Mouse (Mus musculus): Measurements from ENCODE around the gene Cdkl1.

The Cdkl1 gene

DNA sequence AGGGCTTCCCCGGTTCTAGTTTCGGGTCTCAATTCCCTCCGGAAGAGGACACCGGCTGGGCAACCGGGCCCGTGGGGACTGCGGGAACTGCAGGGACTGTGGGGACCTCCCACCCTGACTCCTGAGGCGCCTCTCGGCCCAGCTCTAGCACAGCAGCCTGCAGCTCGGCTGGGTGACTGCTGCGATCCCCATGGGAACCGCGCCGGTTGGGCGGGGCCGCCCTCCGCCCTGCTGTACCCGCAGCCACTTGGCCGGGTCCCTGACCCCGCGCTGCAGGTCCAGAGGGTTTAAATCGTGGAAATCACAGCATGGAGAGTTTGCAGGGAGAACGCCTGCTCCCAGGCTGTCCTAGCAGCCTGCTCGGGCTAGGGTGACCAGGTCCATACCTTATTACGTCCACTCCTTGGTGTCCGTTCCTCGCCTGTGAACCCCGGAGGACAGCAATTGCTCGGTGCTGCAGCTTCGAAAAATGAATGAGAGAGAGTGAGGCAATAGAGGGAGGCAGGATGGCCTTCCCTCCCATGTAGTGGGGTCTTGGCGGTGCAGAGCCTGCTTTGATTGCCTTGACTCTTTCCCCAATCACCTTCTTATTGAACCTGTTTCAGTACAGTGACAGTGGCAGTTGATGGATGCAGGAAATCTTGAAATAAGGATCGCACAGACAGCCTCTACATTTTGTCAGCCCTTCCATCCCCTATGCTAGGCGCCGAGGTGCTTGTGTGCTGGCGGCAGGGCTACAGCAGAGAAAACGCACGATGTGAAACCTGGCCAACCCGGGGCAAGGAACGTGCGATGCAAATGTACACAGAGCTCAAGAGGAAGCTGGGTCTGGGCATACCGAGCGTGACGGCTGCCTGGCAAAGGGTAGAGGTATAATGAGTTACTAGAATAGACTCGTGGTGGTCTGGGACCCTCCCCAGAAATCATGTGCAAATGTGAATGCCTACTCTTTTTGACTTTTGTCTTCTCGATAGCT is at the start of gene Cdkl1:
TSS of gene Cdkl1 (minus strand) at position 738 of the 976 bp plus-strand sequence.
- in situ Hi-C loops (cut with MboI; ENCODE audit: low sequenced_read_pairs), result no loop called here

DNA sequence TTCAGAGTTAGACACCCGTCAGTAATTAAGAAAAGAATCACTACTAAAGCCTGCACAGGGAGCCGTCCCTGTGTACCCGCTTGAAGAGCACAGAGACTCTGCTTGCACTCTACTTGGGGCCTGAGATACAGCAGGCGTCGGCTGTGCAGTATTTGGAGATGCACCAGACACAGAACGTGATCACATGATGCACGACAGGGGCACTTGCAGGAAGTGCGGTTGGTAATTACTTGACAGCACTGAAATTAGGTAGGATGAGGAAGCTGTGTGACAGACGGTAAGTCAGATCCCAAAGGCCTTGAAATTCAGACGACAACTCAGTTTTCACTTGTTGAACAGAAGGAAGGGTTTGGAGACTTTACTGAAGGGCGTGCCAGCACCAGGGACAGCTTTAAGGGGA is 47.3 kb upstream of the Cdkl1 start:
- in situ Hi-C loops (cut with MboI; ENCODE audit: low sequenced_read_pairs), result no loop called here

DNA sequence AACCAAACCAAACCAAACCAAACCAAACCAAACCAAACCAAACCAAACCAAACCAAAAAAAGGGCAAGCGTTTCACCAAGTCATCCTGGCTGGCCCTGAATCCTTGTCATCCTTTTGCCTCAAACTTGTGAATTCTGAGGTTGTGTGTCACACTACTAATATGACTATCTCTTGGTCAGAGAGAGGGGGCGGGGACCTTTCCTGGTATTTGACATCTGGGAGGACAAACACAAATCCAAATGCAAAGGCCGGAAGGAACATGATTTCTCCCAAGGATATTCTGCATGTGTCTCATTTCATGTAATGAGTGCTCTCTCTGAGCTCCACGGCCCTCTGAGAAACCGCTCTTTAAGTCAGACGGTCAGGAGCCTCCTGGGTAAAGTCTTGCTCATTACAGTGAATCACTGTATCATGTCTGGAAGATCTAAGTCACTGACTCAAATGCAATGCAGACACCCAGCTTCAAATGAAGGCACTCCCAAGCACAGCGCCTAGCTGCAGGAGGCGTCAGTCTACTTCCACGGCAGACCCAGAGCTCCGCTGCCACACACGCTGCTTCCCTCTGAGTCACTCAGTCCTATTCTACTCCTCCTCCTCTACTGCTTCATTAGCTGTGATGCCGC is 43.0 kb upstream of the Cdkl1 start:
- in situ Hi-C loops (cut with MboI; ENCODE audit: low sequenced_read_pairs), result no loop called here

DNA sequence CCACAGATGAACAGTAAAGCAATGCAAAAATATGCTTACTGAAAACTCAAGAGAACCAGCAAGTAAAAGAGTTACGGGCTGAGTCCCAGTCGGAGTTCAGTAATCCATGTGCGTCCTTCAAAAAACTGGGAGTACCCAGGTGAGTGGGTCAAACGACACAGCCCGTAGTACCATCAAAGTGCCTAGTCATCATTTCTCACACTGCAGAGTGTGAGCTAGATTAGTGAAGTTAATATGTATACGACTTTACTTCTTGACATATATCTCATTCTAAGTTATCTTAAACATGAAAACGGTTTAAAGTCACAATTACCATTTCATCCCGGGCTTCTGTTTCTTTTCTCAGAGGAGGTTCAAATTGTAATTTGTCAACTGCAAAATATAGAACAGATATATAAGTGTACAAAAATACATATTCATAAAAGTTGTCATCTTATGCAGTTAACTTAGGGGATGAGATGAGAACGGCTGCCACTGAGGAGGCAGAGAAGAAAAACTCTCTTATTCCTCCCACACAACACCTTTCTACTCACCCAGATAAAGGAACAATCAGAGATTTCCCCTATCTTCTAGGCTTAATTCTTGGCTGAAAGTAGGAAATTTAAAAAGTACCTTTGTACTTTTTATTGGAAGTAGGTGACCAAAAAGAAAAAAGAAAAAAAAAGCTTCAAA is 40.3 kb upstream of the Cdkl1 start:
- in situ Hi-C loops (cut with MboI; ENCODE audit: low sequenced_read_pairs), result no loop called here

DNA sequence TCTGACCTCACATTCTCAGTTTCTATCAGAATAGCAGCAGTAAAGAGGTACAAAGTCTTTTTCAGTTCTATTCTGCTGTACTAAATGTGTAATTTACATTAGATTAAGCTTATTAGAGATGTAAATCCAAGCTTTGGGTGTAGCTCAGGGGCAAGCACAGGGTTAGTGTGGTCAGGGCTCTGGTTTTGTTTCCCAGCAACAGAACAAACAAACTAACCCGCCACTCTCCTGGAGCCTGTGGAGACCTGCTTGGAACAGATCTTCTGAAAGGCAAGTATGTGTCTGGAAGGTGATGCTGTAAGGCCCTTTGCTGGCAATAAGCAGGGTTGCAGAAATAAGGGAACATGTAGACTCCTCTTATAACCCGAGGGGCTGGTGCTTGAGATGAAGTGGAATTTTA is 37.1 kb upstream of the Cdkl1 start:
- in situ Hi-C loops (cut with MboI; ENCODE audit: low sequenced_read_pairs), result no loop called here

DNA sequence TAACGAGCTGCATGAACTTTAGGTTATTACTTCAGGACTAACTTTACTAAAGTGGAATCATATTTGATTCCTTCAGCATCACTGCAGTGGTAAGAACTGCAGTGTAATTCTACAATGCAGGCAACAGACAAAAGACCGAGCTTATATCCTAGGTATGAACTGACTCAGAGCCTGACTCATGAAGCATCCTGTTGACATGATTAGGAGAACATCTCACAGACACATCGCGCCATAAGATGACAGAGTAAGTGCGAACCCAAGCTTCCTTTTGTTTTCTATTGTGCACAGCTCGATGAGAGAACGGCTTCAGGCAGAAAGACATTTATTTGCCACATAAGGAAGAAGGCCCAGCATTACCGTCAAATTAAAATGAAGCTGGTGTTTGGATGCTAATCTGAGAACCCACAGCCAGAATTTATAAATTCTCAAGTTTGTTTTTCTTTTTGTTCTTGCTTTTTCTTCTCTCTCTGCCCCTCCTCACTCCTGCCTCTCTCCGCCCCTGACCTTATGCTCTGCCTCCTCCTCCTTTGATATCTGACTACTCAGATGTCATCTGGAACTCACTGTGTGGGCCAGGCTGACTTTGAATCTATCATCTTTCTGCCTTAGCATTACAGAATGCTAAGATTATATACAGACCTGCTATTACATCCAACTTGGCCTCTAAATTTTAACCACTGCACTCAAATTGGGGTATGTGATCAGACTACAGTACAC is 34.0 kb upstream of the Cdkl1 start:
- in situ Hi-C loops (cut with MboI; ENCODE audit: low sequenced_read_pairs), result no loop called here

DNA sequence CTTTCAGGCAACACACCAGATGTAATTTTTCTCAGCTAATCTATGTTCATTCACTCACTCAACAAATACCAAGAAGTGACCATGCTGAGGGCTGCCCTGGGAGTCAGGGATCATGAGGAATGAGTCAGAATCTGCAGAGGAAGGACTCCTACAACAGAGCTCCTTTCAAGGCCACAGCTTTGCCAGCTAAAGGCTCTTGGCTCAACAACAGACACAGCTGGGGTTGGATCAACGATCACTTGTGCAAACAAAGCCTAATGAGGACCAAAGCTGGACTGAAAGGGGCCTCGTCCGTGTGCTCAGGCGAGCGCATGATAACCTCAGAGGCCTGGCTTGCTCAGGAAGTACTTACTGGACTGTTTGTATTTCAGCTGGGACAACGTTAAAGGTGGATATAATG is 23.2 kb upstream of the Cdkl1 start:
- in situ Hi-C loops (cut with MboI; ENCODE audit: low sequenced_read_pairs), result no loop called here

DNA sequence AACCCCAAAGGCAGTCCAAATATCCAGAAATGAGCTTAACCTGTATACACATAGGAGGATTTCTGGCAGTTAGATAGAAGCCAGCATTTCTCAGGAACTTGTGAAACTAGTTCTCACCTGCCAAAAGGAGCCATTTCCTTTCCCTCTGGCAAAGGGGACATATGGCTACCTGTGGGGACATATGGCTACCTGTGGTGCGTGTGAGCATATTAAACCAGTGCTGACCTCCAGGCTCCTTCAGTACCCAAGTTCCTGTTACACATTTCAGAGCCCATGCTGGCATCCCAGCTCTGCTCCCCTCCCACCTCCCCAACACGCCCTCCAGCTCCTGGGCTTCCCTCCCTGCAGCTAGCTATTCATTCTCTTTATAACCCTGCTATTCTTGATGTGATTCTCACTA is 22.5 kb upstream of the Cdkl1 start:
- in situ Hi-C loops (cut with MboI; ENCODE audit: low sequenced_read_pairs), result no loop called here

DNA sequence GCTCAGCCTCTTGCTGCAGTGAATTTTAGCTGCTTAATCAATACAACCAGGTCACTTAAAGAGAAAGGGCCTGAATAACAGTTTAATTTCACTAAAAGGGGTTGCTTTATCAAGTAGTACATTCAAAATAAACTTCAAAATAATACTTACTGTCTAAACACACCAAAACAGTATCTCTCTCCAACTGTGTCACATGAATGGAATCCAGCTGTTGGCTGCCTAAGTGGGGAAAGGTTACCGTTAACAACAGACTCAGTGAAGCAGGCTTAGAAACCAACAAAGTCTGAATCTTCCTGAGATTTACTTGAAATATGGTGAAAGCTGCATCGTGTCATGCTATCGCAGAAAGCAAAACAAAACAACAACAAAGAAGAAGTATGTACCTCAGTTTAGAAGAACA is 21.9 kb upstream of the Cdkl1 start:
- in situ Hi-C loops (cut with MboI; ENCODE audit: low sequenced_read_pairs), result no loop called here

DNA sequence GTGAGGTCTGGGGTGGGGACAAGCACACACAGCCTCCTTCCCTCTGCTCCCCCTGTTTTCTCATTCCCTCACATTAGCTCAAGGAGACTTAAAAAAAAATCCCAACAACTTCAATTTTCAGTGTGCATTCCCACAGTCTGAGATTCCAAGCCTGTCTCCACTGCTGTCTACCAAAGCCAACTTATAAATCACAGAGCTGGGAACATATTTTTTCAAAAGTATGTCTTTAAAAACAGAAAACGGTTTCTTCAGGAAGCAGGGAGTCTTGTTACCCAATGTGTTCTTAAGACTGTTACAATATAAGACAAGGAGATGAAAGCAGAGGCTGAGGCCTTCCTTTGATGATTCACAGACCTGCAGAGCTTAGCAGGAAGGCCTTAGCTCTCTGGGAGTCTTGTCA is 20.9 kb upstream of the Cdkl1 start:
- in situ Hi-C loops (cut with MboI; ENCODE audit: low sequenced_read_pairs), result no loop called here

DNA sequence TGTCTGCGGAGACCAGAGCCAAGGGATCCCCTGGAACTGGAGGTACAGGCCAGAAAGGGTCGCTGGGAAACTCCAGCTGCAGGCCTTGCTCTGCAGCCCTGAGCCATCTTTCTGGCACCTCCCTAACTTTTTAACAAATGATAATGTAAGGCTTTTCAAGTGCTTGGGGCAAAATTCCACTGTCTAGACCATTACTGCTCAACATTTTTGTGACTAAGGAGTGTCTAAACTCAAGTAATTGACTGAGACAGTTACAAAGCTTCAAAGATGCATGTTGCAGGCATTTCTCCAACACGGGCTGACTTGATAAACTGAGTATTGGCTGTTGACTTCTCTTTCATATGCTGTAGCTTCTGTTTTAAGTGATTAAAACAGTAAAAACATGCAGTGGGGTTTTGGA is 18.4 kb upstream of the Cdkl1 start:
- in situ Hi-C loops (cut with MboI; ENCODE audit: low sequenced_read_pairs), result no loop called here

DNA sequence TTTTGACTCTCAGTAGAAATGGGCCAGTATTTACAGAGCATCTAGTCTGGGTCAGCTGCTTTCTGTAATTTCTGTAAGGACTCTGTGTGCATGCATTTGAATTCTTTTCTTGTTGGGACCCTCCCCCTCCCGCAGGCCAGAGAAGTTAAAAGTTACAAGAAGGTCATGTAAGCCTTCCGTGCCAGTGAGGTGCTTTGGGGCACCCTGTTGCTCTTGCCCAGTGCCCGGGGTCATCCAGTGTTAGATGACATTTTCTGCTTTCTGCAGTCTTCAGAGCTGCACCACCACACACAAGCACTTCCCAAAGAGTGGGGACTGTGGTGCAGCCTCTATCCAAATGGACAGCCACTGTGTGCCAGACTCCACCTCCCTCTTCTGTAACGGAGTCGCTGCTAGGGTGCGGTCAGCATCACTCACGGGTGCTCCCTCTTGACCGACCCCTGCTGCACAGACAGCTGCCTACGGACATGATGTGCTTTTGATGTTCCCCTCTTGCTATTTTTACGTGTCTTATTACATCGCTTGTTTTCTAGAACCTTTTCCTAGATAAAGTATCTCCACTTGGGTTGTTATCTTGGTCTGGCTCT is 16.4 kb upstream of the Cdkl1 start:
- in situ Hi-C loops (cut with MboI; ENCODE audit: low sequenced_read_pairs), result no loop called here

DNA sequence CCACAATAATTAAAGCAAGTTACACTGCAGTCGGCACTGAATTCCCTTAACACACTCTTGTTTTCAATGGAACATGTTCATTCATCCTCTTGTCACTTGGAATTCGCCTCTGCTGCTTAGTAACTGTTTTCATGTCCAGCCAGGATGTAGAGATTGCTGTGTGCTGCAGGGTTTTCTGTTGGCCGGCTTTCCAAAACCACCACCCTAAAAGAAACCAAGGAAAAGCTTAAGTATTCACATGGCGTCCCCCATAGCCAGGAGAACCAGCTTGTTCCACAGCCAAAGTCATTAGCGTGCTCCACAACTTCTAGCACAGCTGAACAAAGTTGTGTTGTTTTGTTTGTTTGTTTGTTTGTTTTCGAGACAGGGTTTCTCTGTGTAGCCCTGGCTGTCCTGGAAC is 14.1 kb upstream of the Cdkl1 start:
- in situ Hi-C loops (cut with MboI; ENCODE audit: low sequenced_read_pairs), result no loop called here

DNA sequence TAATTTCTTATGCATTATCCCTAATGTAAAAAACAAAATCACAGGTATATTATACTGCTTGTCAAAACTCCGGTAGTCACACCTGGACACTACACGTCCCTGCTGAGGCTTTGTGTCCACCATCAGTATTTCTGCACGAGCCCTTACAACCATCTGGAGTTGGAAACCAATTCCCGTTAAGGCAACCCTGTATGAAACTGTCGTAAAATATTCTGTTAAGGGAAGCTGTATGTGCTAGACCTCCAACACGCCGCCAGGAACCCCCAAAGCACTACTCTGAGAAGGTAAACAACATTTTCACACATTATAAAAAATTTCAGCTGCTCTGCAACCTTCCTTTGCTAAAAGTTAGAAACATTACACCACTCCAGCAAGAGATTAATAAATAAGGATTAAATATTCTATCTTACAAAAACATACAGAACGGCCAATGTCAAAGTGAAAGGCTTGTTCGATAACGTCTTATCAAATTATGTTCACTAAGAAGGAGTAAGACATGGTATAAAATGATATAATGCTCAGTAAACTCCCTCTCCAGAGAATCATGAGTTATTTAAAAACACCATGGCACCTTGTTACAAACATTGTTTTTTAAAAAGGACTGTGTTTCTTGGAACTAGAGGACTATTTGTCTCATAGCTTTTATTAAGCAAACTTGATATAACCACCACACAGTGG is 13.5 kb upstream of the Cdkl1 start:
- in situ Hi-C loops (cut with MboI; ENCODE audit: low sequenced_read_pairs), result no loop called here

DNA sequence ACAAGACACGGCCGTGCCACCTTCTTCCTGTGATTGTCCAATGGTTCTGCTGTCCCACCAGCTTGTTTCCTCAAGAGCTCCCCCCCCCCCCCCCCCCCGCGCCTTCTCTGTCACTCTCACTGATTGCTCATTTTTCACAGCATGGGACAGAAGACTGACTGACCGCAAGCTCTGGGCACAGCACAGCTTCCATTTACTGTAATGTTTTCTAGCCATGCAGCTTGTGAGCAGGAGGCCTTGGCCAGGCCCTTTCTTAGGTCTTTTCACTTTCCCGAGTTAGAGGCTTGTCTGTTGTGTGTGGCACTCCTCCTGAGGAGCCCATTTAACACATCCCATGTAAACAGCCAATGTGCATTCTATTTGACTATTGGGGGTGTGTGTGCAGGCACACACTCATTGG is 12.1 kb upstream of the Cdkl1 start:
- in situ Hi-C loops (cut with MboI; ENCODE audit: low sequenced_read_pairs), result no loop called here

DNA sequence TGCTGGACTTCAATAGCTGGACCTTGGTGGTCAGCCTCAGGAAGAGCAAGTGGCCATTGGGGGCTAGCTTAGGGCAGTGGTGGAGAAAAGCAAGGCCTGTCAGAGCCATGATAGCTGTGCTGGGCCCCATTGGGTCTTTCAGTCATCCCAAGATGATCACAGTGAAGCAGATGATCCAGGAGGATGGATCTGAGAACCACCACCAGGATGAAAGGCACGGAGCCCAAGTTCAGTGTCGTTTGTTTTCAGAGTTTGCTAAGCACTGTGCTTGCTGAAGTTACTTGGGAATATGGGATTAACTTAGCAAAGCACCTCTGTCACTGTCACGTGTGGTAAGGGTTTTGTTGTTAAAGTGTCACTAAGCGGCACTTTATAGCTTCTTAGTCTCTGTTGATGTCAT is 9.5 kb upstream of the Cdkl1 start:
- in situ Hi-C loops (cut with MboI; ENCODE audit: low sequenced_read_pairs), result no loop called here

DNA sequence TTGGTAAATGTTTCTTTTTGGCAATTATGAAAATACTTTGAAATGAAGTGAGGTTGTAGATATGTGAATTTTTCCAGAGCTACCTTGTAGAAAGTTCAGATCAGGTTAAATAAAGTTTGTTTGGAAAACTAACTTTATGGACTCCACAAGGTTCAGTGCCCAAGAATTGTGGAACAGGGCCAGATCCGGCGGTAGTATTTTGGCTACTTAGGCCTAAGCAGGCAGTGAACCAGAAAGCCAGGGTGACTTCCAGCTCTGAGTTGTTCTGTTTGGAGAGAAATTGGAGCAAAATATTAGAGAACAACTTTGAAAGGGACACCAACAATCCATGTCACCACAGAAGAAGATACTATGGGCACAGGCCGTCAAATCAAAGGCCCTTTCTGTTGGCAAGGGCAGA is 5.2 kb upstream of the Cdkl1 start:
- in situ Hi-C loops (cut with MboI; ENCODE audit: low sequenced_read_pairs), result no loop called here

DNA sequence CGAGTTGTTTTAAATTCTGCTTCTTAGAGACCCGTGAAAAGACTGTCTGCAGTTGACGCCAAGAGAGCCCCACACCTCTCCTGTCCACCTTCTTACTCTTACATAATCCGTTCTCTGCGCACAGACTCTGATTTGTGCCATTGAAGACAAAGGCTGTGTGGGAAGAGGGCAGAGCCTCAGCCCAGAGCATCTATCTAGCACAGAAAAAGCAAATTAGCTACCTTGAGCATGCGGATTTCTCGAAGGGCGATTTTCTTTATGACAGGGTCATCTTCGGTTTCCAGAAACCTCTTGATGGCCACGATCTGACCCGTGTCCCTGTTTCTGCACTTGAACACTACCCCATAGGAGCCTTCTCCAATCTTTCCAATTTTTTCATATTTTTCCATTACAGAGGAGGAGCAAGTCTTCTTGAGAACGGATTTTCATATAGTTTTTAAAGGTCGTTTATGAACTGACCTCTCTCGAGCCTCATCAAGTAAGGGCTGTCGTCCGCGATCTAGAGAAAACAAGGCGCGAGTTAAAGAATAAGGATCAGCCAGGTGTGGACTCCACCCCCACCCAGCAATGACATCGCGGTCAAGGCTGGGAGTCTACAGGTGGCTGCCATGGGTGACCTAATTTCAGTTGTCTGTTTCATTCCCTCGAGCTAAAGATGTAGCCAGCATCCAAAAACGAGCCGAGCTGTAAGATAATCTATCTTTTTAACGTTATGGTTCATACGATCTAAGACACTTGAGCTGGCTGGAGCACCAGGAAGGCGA is 1.1 kb downstream of the Cdkl1 start:
- in situ Hi-C loops (cut with MboI; ENCODE audit: low sequenced_read_pairs), result no loop called here

DNA sequence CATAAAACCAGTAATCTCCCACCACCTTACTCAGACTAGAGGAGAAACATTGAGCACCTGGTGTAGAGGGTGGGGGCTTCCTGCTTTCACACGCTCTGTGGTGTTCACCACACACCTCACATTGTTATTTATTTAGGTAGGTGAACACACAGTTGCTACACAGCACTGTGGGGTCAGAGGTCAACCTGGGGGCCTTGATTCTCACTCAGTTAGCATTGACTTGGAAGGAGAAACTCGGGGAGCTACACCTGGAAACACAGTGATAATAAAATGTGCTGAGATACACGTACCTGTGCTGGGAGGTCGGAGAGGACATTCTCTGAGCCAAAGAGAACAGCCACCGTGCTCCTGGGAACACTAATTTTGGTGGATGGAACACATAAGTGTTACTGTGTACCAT is 2.7 kb downstream of the Cdkl1 start:
- in situ Hi-C loops (cut with MboI; ENCODE audit: low sequenced_read_pairs), result no loop called here

DNA sequence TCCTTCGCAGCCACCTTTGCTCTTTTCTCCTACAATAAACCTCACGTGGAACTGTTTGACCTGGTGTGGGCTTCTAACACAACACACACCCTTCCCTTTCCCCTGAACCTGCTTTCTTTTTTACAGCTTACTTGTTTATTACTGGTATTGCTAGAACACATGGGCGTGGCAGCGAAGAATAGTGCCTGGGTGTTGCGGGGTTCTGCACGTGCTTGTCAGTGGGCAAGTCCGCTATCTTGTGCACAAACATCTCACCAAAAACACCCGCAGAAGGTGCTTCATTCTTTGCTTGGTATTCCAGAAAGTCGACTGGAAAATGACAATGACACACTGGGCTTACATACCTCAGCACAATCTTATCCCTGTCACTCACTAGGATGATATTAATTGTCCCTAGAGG is 5.6 kb downstream of the Cdkl1 start:
- in situ Hi-C loops (cut with MboI; ENCODE audit: low sequenced_read_pairs), result no loop called here
